Mouse (Mus musculus) spleen, postnatal 14 days (tissue): ENCODE results near the gene Fosl2.
"Not testable (repeated sequence)": the region's sequence is repeated elsewhere in the genome, so short reads cannot be mapped to it uniquely, and the experiment has no call there.

Source experiments
- DNase-seq, 2 experiments: peaks; one replicate each; pipeline ENCODE4 v3.0.0; 2021 to 2022; ENCODE audit warnings: low spot score in 2 of 2

Fosl2 gene

GRCm38 (mm10) chr5:32178720-32179119 lies 43.1 kb downstream of the Fosl2 start:
- not testable (repeated sequence) for DNase-seq

- no peak for DNase-seq
Observed at GRCm38 (mm10) chr5:32182885-32183629, 47.5 kb downstream of the Fosl2 start.

GRCm38 (mm10) chr5:32187717-32188116 lies 52.1 kb downstream of the Fosl2 start:
- DNase-seq = no peak

- no peak for DNase-seq
Observed at GRCm38 (mm10) chr5:32191259-32191658, 55.7 kb downstream of the Fosl2 start.

- DNase-seq = no peak
Observed at GRCm38 (mm10) chr5:32192016-32192845, 56.6 kb downstream of the Fosl2 start.

- no peak for DNase-seq
Observed at GRCm38 (mm10) chr5:32194236-32194635, 58.6 kb downstream of the Fosl2 start.

GRCm38 (mm10) chr5:32195857-32196609 lies 60.4 kb downstream of the Fosl2 start:
- DNase-seq = no peak

GRCm38 (mm10) chr5:32197698-32198097 lies 62.1 kb downstream of the Fosl2 start:
- peak; percentile 63 to 80 for DNase-seq

GRCm38 (mm10) chr5:32199136-32199535 lies 63.5 kb downstream of the Fosl2 start:
- DNase-seq = no peak

GRCm38 (mm10) chr5:32199594-32199993 lies 64.0 kb downstream of the Fosl2 start:
- DNase-seq = no peak

- no peak for DNase-seq
Observed at GRCm38 (mm10) chr5:32204653-32205052, 69.1 kb downstream of the Fosl2 start.

- DNase-seq = no peak
Observed at GRCm38 (mm10) chr5:32206726-32207125, 71.1 kb downstream of the Fosl2 start.
